Mouse (Mus musculus) left cerebral cortex, adult 9 months (tissue): ENCODE data around the gene Vav3.

ENCODE experiments used
- DNase-seq, 2 experiments: peaks; one replicate each; pipeline ENCODE4 v3.0.0; 2022; ENCODE audit warnings: low spot score in 2 of 2

Gene Vav3

GRCm38 (mm10) chr3:109352690-109353089, 12.2 kb downstream of the Vav3 start:
- no peak for DNase-seq

GRCm38 (mm10) chr3:109353814-109354213, 13.4 kb downstream of the Vav3 start:
- no peak for DNase-seq

GRCm38 (mm10) chr3:109355158-109355557, 14.7 kb downstream of the Vav3 start:
- no peak for DNase-seq

GRCm38 (mm10) chr3:109360746-109361145, 20.3 kb downstream of the Vav3 start:
- DNase-seq, result no peak

- DNase-seq, result no peak
Measured at GRCm38 (mm10) chr3:109361882-109362281, 21.4 kb downstream of the Vav3 start.

GRCm38 (mm10) chr3:109362310-109362709, 21.9 kb downstream of the Vav3 start:
- DNase-seq, result no peak

- DNase-seq, result no peak
Measured at GRCm38 (mm10) chr3:109363522-109363921, 23.1 kb downstream of the Vav3 start.

- DNase-seq, result no peak
Measured at GRCm38 (mm10) chr3:109365875-109366274, 25.4 kb downstream of the Vav3 start.

- no peak for DNase-seq
Measured at GRCm38 (mm10) chr3:109366411-109366851, 26.0 kb downstream of the Vav3 start.

- peak; percentile 6 to 39 for DNase-seq
Measured at GRCm38 (mm10) chr3:109368383-109369289, 28.2 kb downstream of the Vav3 start.

GRCm38 (mm10) chr3:109371576-109371975, 31.1 kb downstream of the Vav3 start:
- no peak for DNase-seq

GRCm38 (mm10) chr3:109372678-109373077, 32.2 kb downstream of the Vav3 start:
- DNase-seq, result no peak

- DNase-seq, result no peak
Measured at GRCm38 (mm10) chr3:109378278-109378677, 37.8 kb downstream of the Vav3 start.

- no peak for DNase-seq
Measured at GRCm38 (mm10) chr3:109378684-109379083, 38.2 kb downstream of the Vav3 start.

- DNase-seq, result no peak
Measured at GRCm38 (mm10) chr3:109388730-109389129, 48.3 kb downstream of the Vav3 start.

- DNase-seq, result no peak
Measured at GRCm38 (mm10) chr3:109401527-109401926, 61.1 kb downstream of the Vav3 start.

- no peak for DNase-seq
Measured at GRCm38 (mm10) chr3:109411294-109411693, 70.8 kb downstream of the Vav3 start.

GRCm38 (mm10) chr3:109420403-109420802, 80.0 kb downstream of the Vav3 start:
- DNase-seq, result no peak

GRCm38 (mm10) chr3:109421019-109421418, 80.6 kb downstream of the Vav3 start:
- peak in 1 of 2 experiments; percentile 22 for DNase-seq

- no peak for DNase-seq
Measured at GRCm38 (mm10) chr3:109423440-109424079, 83.1 kb downstream of the Vav3 start.

GRCm38 (mm10) chr3:109431285-109431684, 90.8 kb downstream of the Vav3 start:
- no peak for DNase-seq

GRCm38 (mm10) chr3:109438552-109438951, 98.1 kb downstream of the Vav3 start:
- no peak for DNase-seq

GRCm38 (mm10) chr3:109439253-109439652, 98.8 kb downstream of the Vav3 start:
- DNase-seq, result no peak
